Mouse (Mus musculus) midbrain, embryonic 13.5 days (tissue): ENCODE data around the gene Gm49673. TPM values are rescaled to one million over a fixed set of nuclear protein-coding genes. Genes with fewer than 3 reads are reported as not detected.
"Not testable (repeated sequence)": the region's sequence is repeated elsewhere in the genome, so short reads cannot be mapped to it uniquely, and the experiment has no call there.

Experiments used
- ATAC-seq: fragments of 200-750 bp; cut with Nextera tagmentation; 2 replicates; pipeline ENCODE4 v1.8.0; 2017; ENCODE audit warnings: mild to moderate bottlenecking, moderate TSS enrichment, moderate library complexity
- H3K27ac ChIP-seq: fragments of 300-500 bp; sonication (generic); 2 replicates; pipeline ENCODE4 v1.5.1; 2015; ENCODE audit warnings: inconsistent platforms, mild to moderate bottlenecking, moderate library complexity
- H3K27me3 ChIP-seq: fragments of 300-500 bp; sonication (generic); 2 replicates; pipeline ENCODE4 v1.6.1; 2015; ENCODE audit warnings: mild to moderate bottlenecking, inconsistent platforms
- H3K36me3 ChIP-seq: fragments of 300-500 bp; sonication (generic); 2 replicates; pipeline ENCODE4 v1.6.1; 2015; ENCODE audit warnings: mild to moderate bottlenecking, inconsistent platforms
- H3K4me1 ChIP-seq: fragments of 300-500 bp; sonication (generic); replicated peaks from 2 replicates; pipeline ENCODE4 v1.6.1; 2015; ENCODE audit warnings: inconsistent platforms
- H3K4me2 ChIP-seq: fragments of 300-500 bp; sonication (generic); replicated peaks from 2 replicates; pipeline ENCODE4 v1.6.1; 2015; ENCODE audit warnings: moderate library complexity, mild to moderate bottlenecking, inconsistent platforms
- H3K4me3 ChIP-seq: fragments of 300-500 bp; sonication (generic); replicated peaks from 2 replicates; pipeline ENCODE4 v1.5.1; 2015; ENCODE audit warnings: mild to moderate bottlenecking, inconsistent platforms
- H3K9ac ChIP-seq: fragments of 300-500 bp; sonication (generic); replicated peaks from 2 replicates; pipeline ENCODE4 v1.6.1; 2015; ENCODE audit warnings: mild to moderate bottlenecking, inconsistent platforms
- H3K9me3 ChIP-seq: fragments of 300-500 bp; sonication (generic); 2 replicates; pipeline ENCODE4 v1.6.1; 2016; ENCODE audit warnings: mild to moderate bottlenecking, inconsistent platforms
- WGBS: fragments of 180-500 bp; shearing (Covaris S2); methylation state at CpG from one replicate; pipeline ENCODE4 v1.1.7; 2015; 5-methylcytosine and 5-hydroxymethylcytosine counted together
- polyA plus RNA-seq: library from polyadenylated mRNA; unstranded; fragments of >200 nt; fragmentation: Nextera tagmentation; extraction: Ambion mirVana; gene quantifications from 2 replicates; pipeline ENCODE4 v1.2.1, GENCODE M21; 2015

Gm49673 gene
- polyA plus RNA-seq, 1 experiment from 2014 or later = 0.22 TPM

DNA sequence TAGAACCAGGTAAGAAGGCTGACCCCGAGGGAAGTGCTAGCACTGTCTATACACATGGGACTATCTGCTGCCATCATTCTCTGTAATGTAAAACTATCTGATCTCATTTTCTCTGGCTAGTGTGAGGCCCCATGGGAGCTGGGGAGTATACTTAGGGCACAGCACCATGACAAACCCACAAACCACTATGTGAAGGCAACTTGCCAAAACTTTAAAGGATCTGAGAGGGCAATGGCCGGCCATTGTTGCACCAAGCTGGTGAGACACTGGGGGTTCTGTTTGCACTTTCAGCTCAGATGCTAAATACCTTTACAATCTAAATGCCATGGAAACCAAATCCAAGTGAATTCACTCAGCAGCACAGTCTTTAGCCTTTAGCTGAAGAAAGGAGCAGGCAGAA lies 77.7 kb downstream of the Gm49673 start:
- not testable (repeated sequence) for H3K4me2 ChIP-seq, H3K27me3 ChIP-seq, H3K4me1 ChIP-seq, H3K9ac ChIP-seq, H3K27ac ChIP-seq, H3K9me3 ChIP-seq, ATAC-seq, H3K36me3 ChIP-seq, H3K4me3 ChIP-seq
- WGBS = 67% methylated on average over 2 of the region's 2 CpGs

DNA sequence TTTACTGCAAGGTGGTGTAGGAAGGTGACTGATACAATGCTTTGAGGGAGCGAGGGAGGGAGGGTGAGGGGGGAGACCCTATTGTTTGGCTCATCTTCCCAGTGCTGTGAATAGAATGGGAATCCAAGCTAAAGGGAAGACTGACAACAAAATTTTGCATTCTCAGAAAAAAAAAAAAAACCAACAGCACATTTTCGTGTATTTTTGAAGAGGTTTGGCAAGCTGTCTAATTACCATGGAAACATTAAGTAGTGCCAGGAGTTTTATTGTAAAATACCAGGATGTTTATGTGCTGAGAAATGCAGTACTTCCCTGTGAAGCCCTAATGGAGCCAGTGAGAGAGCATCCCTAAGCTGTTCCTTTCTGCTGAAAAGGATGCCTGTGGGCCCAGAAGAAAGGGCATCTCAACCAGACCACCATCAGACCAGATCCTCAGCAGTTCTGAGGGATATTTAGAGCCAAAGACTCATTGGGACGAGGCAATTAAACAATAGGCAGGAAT lies 90.9 kb downstream of the Gm49673 start:
- not testable (repeated sequence) for H3K27me3 ChIP-seq, H3K27ac ChIP-seq, ATAC-seq, H3K9ac ChIP-seq, H3K36me3 ChIP-seq, H3K4me1 ChIP-seq, H3K9me3 ChIP-seq, H3K4me2 ChIP-seq, H3K4me3 ChIP-seq
- WGBS = 49% methylated on average over 2 of the region's 3 CpGs

DNA sequence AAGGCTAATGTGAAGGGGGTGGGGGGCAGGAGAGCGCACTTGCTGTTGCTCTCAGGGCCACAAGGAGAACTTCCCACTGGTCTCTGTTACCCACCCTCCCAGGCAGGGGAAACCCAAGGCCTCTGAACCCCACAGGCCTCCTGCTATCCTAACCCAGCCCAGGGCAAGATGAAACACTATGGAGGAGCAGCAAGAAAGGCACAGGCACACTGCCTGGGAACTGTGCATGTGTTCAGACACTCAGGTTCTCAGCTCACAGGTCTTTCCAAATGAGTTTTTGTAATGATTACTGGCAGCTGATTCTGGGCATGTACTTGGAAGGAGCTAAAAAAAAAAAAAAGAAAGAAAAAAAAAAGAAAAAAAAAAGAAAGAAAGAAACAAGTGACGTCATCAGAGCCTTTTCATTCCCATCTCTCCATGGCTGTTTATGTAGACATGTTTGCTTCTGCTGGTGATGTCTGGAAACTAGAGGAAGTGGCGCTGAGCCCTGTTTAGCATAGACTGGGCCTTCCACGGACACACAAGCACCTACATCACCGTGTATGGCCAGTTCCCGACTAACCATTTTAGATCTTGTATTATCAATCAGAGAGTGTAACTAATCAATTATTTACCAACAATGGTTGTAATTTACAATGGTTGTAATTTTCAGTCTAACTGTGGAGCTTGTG lies 91.5 kb downstream of the Gm49673 start:
- not testable (repeated sequence) for H3K4me3 ChIP-seq, H3K4me2 ChIP-seq, H3K27me3 ChIP-seq, H3K4me1 ChIP-seq, H3K27ac ChIP-seq, ATAC-seq, H3K36me3 ChIP-seq, H3K9me3 ChIP-seq, H3K9ac ChIP-seq
- WGBS = 64% methylated on average over 5 of the region's 6 CpGs

DNA sequence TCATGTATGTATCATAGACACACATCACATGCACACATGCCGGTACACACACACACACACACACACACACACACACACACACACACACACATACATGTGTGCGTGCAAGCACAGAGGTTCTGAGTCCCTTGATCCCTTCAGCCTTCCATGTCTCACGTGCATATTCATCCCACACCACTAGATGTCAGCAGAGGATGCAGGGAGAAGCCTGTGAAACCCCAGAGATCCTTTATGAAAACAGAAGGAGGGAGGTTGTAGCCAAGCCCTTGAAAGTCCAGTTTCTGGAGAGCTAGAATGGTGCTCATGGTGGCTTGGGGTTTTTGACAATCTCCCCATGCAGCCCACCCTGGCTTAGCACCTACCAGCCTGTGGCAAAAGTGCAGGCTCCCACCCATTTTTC lies 96.3 kb downstream of the Gm49673 start:
- not testable (repeated sequence) for H3K36me3 ChIP-seq, H3K4me3 ChIP-seq, H3K4me2 ChIP-seq, H3K4me1 ChIP-seq, H3K9me3 ChIP-seq, H3K27ac ChIP-seq, H3K9ac ChIP-seq, H3K27me3 ChIP-seq
- ATAC-seq = peak; percentile 53
- WGBS = 24% methylated on average over 3 of the region's 3 CpGs

DNA sequence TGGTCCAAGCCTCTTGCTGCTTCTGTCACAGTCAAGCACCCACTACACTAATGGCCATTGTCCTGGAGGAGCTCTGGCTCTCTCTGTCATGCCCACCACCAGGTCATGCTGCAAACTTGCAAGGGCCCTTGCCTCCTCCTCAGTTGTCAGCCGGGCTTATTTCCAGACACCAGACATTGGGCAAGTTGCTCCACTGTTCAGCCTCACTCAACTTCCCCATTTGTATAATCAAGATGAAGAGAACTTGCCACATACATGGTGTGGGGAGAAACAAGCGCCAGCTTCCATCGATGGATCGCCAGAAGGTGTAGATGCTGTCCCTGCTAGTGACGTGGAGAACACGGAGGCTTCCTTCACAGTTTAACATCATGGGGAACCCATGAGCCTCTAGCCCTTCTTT lies 97.4 kb downstream of the Gm49673 start:
- not testable (repeated sequence) for H3K9ac ChIP-seq, H3K9me3 ChIP-seq, H3K4me3 ChIP-seq, ATAC-seq, H3K27ac ChIP-seq, H3K36me3 ChIP-seq, H3K4me1 ChIP-seq, H3K27me3 ChIP-seq, H3K4me2 ChIP-seq
- WGBS = 90% methylated on average over 5 of the region's 6 CpGs

- not testable (repeated sequence) for H3K27me3 ChIP-seq, H3K27ac ChIP-seq, H3K9ac ChIP-seq, ATAC-seq, H3K4me1 ChIP-seq, H3K4me2 ChIP-seq, H3K4me3 ChIP-seq, H3K36me3 ChIP-seq, H3K9me3 ChIP-seq
- 0% methylated on average over 2 of the region's 5 CpGs for WGBS
Measured at GRCm38 (mm10) chr17:8046178-8046577, 101.4 kb downstream of the Gm49673 start.

- H3K4me1 ChIP-seq, H3K9ac ChIP-seq, H3K27me3 ChIP-seq, H3K27ac ChIP-seq, ATAC-seq, H3K4me2 ChIP-seq, H3K36me3 ChIP-seq, H3K4me3 ChIP-seq, H3K9me3 ChIP-seq: not testable (repeated sequence)
- WGBS = no CpG with 5 or more reads among the region's 5 CpGs
Measured at GRCm38 (mm10) chr17:8041197-8041596, 106.4 kb downstream of the Gm49673 start.

- not testable (repeated sequence) for H3K27ac ChIP-seq, H3K4me2 ChIP-seq, H3K27me3 ChIP-seq, H3K4me1 ChIP-seq, H3K9me3 ChIP-seq, ATAC-seq, H3K36me3 ChIP-seq, H3K4me3 ChIP-seq, H3K9ac ChIP-seq
- no CpG with 5 or more reads among the region's 12 CpGs for WGBS
Measured at GRCm38 (mm10) chr17:8039916-8040635, 107.5 kb downstream of the Gm49673 start.

- not testable (repeated sequence) for H3K9ac ChIP-seq, H3K27me3 ChIP-seq, H3K4me3 ChIP-seq, ATAC-seq, H3K36me3 ChIP-seq, H3K9me3 ChIP-seq, H3K4me1 ChIP-seq, H3K27ac ChIP-seq, H3K4me2 ChIP-seq
- 61% methylated on average over 4 of the region's 6 CpGs for WGBS
Measured at GRCm38 (mm10) chr17:8036976-8037375, 110.6 kb downstream of the Gm49673 start.

Other genes starting within 250 kb of the Gm49673 start
- 0.44 and 0.62 TPM in 2 replicates for gene Tagap, start 221.8 kb downstream of the Gm49673 start, polyA plus RNA-seq
- gene Rsph3a, start 202.2 kb downstream of the Gm49673 start, polyA plus RNA-seq = 67.8 and 75.5 TPM in 2 replicates
- 9.7 and 11.5 TPM in 2 replicates for gene Rnaset2a, start 309 bp upstream of the Gm49673 start, polyA plus RNA-seq
- 27.5 and 28.5 TPM in 2 replicates for gene Fgfr1op, start 17.7 kb upstream of the Gm49673 start, polyA plus RNA-seq
- gene Ccr6, start 88.3 kb upstream of the Gm49673 start, polyA plus RNA-seq = not detected in 2 replicates
- 192 and 196 TPM in 2 replicates for gene Mpc1, start 135.1 kb upstream of the Gm49673 start, polyA plus RNA-seq
- 153 and 155 TPM in 2 replicates for gene Sft2d1, start 163.3 kb upstream of the Gm49673 start, polyA plus RNA-seq
- gene Prr18, start 189.7 kb upstream of the Gm49673 start, polyA plus RNA-seq = 7.9 and 9.1 TPM in 2 replicates
- 0.46 and 0.66 TPM in 2 replicates for gene T2, start 208.2 kb upstream of the Gm49673 start, polyA plus RNA-seq